Mouse (Mus musculus) gastrocnemius, postnatal 14 days (tissue): ENCODE results near the gene Hnrnph1. TPM values are rescaled to one million over a fixed set of nuclear protein-coding genes. Genes with fewer than 3 reads are reported as not detected.

Experiments used
- DNase-seq: peaks from one replicate; pipeline ENCODE4 v3.0.0; 2021; ENCODE audit warnings: mixed read lengths
- intact Hi-C: fragments of 180-260 bp; cut with DNase I; formaldehyde crosslinking; loops from one replicate; pipeline ENCODE4 v1.15.1; 2025; ENCODE audit warnings: low total_unique reads
- total RNA-seq, 2 experiments: library from RNA; stranded (reverse); gene quantifications; 2 replicates each; pipeline ENCODE4 v1.2.3; 2021

Gene Hnrnph1
- total RNA-seq, 2 experiments from 2014 or later: 77.9 to 81.6 TPM

DNA sequence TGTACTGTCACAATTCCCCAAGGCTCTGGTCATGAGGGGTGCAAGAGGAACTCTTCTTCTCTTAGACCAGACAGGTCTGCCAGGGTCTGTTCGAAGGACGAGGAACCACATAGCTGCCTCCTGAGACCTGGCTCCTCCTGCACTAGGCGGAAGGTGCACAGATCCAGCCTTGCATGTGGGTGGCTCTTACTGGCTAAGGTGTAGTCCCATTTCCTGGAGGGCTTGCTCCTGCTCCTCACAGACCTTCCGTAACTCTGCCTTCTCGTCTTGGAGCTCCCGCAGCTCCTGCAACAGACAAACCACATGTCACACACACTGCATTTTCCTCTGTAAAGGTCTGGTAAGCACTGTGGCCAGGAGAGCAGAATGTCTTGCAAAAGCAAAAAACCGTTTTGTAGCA, 17.9 kb downstream of the Hnrnph1 start:
- intact Hi-C loops: no loop called here
- no peak for DNase-seq

- intact Hi-C loops: no loop called here
- no peak for DNase-seq
These were observed 20.0 kb downstream of the Hnrnph1 start for GRCm38 (mm10) chr11:50396766-50397307.

DNA sequence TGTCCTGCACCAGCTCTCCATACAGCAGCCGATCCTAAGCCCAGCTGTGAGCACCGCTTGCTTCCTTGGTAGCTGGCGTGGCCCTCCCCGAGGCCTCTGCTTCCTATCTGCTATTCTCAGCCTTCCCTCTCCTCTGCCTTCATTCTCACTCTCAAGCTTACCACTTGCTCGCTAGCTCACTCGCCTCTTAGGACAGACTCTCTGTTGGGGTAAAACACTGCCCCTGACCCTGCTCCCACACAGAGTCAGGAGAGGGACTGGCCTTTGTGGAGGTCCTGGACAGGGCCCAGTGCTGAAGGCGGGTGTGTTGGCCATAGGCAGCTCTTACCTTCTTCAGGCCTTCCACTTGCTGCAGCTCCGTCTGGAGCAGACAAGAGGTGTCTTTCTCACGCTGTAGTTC, 20.5 kb downstream of the Hnrnph1 start:
- DNase-seq: no peak
- intact Hi-C loops: no loop called here

DNA sequence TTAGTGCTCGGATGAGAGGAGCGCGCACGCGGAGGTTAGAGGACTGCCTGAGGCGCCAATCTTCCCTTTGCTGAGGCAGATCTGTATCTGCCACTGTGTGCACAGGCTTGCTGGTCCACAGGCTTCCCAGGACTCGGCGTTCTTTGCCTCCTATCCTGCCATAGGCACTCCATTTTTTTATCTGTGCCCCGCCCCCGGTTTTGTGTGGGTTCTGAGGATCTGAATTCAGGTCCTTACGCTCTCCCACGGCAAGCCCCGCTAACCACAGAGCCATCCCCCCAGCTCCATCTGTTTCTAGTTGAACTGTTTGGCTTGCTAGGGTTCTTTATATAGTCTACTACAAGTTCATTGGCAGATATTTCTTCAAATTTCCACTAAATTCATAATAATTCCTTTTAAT, 22.0 kb downstream of the Hnrnph1 start:
- intact Hi-C loops: no loop called here
- no peak for DNase-seq

GRCm38 (mm10) chr11:50402481-50402880, 25.7 kb downstream of the Hnrnph1 start:
- no peak for DNase-seq
- intact Hi-C loops: no loop called here

DNA sequence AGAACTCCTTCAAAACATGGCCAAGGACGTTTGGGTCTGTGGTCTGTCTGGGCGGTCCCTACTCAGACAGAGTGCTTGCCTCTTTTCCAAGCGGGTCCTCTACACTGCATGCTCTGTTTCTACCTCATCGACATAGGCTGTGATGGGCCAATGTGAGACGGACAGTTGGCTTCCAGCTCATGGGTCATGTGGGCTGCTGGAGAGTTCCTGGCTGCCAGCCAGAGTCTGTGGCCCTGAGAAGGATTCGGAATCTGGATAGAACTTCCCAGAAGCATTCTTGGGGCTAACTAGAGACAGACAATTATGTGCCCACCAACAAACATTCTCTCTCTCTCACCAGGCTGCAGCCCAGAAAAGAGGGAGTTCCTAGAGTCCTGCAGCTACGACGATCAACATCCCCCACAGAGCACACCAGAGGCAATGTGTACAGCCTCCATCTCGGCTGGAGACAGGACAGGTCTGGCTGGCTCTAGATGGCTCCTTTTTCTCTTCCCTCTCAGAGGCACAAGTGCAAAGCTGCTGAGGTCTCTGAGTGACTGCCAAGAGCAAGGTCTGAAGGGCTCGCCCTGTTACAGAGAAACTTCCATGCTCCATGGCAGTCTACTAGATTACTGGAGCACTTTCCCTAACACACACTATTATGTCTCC, 26.7 kb downstream of the Hnrnph1 start:
- intact Hi-C loops: no loop called here
- DNase-seq: no peak

DNA sequence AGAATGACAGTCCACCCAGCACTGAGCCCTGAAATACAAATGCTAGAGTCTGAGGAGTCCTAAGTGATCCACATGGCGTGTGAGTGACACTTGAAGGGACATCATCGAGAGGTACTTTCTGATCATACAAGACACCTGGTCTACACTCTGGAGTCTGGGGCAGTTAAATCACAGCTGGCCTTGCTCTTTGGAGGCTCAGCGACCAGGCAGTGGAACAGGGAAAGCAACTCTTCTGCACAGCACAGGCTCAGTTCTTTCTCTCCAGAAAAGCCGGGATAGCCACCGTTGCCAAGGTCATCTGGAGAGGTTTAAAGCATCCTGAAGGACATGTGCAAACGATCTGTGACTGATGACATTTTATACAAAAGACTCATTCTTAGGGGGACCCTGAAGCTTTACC, 30.4 kb downstream of the Hnrnph1 start:
- DNase-seq: no peak
- intact Hi-C loops: no loop called here

DNA sequence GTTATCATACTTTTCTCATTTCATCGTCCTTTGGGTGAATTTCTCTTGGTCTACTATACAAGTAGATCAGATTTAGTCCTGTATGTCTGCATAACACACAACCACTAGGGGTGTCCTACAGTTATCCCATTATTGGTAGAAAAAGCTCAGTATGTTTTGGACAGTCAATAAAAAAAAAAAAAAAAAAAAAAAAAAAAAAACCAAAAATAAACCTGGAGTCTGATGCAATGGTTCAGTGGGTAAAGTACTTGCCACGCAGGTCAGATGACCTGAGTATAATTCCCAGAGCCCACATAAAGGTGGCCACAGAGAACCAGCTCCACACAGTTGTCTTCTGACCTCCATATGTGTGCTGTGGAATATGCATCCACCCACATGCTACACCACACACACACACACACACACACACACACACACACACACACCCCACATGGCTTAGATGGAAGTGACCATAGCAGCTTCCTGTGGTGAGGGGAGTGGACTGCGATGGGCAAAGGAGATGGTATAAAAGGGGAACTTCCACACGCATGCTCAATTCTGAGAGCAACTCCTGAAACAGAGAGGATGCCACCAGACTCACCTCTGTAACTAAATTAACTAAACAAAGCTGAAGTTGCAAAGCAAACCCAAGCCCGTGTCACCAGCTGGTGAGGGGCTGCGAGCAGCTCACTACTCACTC, 38.9 kb downstream of the Hnrnph1 start:
- intact Hi-C loops: no loop called here
- no peak for DNase-seq

DNA sequence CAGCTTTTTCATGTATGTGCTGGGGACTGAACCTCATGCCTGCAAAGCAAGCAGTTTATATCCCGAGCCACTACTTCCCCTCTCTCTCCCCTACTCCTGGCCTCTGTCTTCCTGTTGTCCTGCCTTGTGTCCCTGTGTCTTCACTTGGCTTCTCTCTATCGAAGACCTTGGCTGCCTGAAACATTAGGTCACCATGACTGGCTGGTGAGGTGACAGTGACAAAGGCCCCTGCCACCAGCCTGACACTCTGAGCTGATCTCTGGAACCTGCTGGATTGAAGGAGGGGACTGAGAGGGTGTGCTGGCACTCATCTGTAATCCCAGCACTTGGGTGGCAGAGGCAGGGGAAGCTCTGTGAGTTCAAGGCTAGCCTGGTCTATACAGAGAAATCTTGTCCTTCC, 41.1 kb downstream of the Hnrnph1 start:
- intact Hi-C loops: no loop called here
- no peak for DNase-seq

DNA sequence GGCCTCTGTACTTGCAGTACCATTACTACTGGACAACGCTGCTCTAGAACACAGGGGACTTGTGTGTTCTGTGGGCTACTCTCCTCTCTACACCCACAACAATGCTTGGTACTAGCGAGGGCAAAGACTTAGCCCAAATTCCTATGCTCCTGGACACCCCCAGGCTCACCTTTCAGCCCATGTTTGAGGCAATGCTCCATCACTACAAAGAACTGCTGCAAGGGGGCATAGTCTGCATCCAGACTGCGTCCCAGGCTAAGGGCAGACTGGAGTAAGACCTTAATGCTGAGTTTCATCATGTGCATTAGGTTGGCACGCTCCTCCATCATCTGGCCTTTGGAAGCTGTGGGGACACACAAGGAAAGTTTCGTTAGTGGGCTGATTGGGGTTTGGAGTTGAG, 44.7 kb downstream of the Hnrnph1 start:
- intact Hi-C loops: no loop called here
- DNase-seq: no peak

GRCm38 (mm10) chr11:50421934-50422780, 45.4 kb downstream of the Hnrnph1 start:
- peak; percentile 19 for DNase-seq
- intact Hi-C loops: no loop called here

- no peak for DNase-seq
- intact Hi-C loops: no loop called here
These were observed 49.3 kb downstream of the Hnrnph1 start for GRCm38 (mm10) chr11:50426056-50426455.

- DNase-seq: peak; percentile 86
- intact Hi-C loops: no loop called here
These were observed 53.7 kb downstream of the Hnrnph1 start, which contains the start of gene Rufy1 for GRCm38 (mm10) chr11:50430277-50431133. Gene Rufy1, minus strand, starts transcription at chr11:50431125.

- intact Hi-C loops: no loop called here
- DNase-seq: no peak
These were observed 54.6 kb downstream of the Hnrnph1 start for GRCm38 (mm10) chr11:50431134-50432068.

DNA sequence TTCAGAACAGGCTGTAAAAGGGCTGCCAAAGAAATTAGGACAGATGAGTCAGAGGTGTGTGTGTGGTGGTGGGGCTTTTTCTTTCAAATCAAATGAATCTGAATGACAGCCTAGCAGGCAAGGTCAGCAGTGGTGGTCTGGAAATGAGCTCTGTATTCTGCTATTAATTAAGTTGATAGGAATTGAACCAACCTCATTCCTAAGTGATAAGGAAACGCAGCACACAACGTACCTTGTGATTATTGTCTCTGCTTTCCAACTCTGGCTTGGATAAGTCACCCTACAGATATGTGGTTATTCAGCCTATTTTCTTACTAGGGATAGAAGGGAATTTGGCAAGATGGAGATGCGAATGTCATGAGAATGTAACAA, 55.3 kb downstream of the Hnrnph1 start:
- no peak for DNase-seq
- intact Hi-C loops: no loop called here

GRCm38 (mm10) chr11:50432896-50433295, 56.1 kb downstream of the Hnrnph1 start:
- intact Hi-C loops: no loop called here
- DNase-seq: no peak
